Mouse (Mus musculus) liver, embryonic 13.5 days (tissue): ENCODE results near the gene Rap1b. TPM values are rescaled to one million over a fixed set of nuclear protein-coding genes. Genes with fewer than 3 reads are reported as not detected.

Source experiments
- ATAC-seq: fragments of 200-750 bp; cut with Nextera tagmentation; 2 replicates; pipeline ENCODE4 v1.8.0; 2017; ENCODE audit warnings: low read depth, mild to moderate bottlenecking, moderate number of reproducible peaks, moderate library complexity
- DNase-seq: peaks from one replicate; pipeline ENCODE4 v3.0.0; 2022
- H3K27ac ChIP-seq: fragments of 300-500 bp; sonication (generic); 2 replicates; pipeline ENCODE4 v1.5.1; 2015; ENCODE audit warnings: moderate library complexity, mild to moderate bottlenecking, inconsistent platforms
- H3K27me3 ChIP-seq: fragments of 300-500 bp; sonication (generic); 2 replicates; pipeline ENCODE4 v1.6.1; 2015; ENCODE audit warnings: mild to moderate bottlenecking, inconsistent platforms
- H3K36me3 ChIP-seq: fragments of 300-500 bp; sonication (generic); 2 replicates; pipeline ENCODE4 v1.6.1; 2015; ENCODE audit warnings: mild to moderate bottlenecking, inconsistent platforms
- H3K4me1 ChIP-seq: fragments of 300-500 bp; sonication (generic); replicated peaks from 2 replicates; pipeline ENCODE4 v1.6.1; 2015; ENCODE audit warnings: inconsistent platforms
- H3K4me2 ChIP-seq: fragments of 300-500 bp; sonication (generic); 2 replicates; pipeline ENCODE4 v1.6.1; 2015; ENCODE audit warnings: inconsistent platforms, mild to moderate bottlenecking, moderate library complexity
- H3K4me3 ChIP-seq: fragments of 300-500 bp; sonication (generic); replicated peaks from 2 replicates; pipeline ENCODE4 v1.5.1; 2015; ENCODE audit warnings: mild to moderate bottlenecking, inconsistent platforms
- H3K9ac ChIP-seq: fragments of 300-500 bp; sonication (generic); 2 replicates; pipeline ENCODE4 v1.6.1; 2015; ENCODE audit warnings: mild to moderate bottlenecking, inconsistent platforms
- H3K9me3 ChIP-seq: fragments of 300-500 bp; sonication (generic); replicated peaks from 2 replicates; pipeline ENCODE4 v1.6.1; 2016; ENCODE audit warnings: inconsistent platforms
- WGBS: fragments of 180-500 bp; shearing (Covaris S2); methylation state at CpG from one replicate; pipeline ENCODE4 v1.1.7; 2015; ENCODE audit not compliant: insufficient replicate concordance; 5-methylcytosine and 5-hydroxymethylcytosine counted together
- polyA plus RNA-seq: library from polyadenylated mRNA; unstranded; fragments of >200 nt; fragmentation: Nextera tagmentation; extraction: Ambion mirVana; gene quantifications from 2 replicates; pipeline ENCODE4 v1.2.1, GENCODE M21; 2015

Rap1b gene
- polyA plus RNA-seq, 1 experiment from 2014 or later, result 132 TPM

GRCm38 (mm10) chr10:117876400-117876799, 30.6 kb upstream of the Rap1b start:
- DNase-seq, result no peak
- H3K9ac ChIP-seq, result no peak overlapping the region
- H3K4me1 ChIP-seq, result peaks cover 6% of the 10 kb centered on the region
- H3K27me3 ChIP-seq, result no peaks in the 10 kb centered on the region
- 0 out of 2 replicates have a peak overlapping the region, but pooled peaks have one; percentile 9 for H3K27ac ChIP-seq
- WGBS, result 50% methylated on average over 18 of the region's 18 CpGs
- no peaks in the 10 kb centered on the region for H3K9me3 ChIP-seq
- H3K4me2 ChIP-seq, result 0 out of 2 replicates have a peak overlapping the region, but pooled peaks have one; percentile 14
- peak; percentile 68 for ATAC-seq
- no peaks in the 10 kb centered on the region for H3K36me3 ChIP-seq
- H3K4me3 ChIP-seq, result no peak overlapping the region

GRCm38 (mm10) chr10:117874936-117875335, 29.1 kb upstream of the Rap1b start:
- no peaks in the 10 kb centered on the region for H3K27me3 ChIP-seq
- H3K4me2 ChIP-seq, result no peak overlapping the region
- no peak overlapping the region for H3K9ac ChIP-seq
- 74% methylated on average over 10 of the region's 10 CpGs for WGBS
- no peak overlapping the region for H3K27ac ChIP-seq
- H3K4me1 ChIP-seq, result peaks cover 6% of the 10 kb centered on the region
- no peaks in the 10 kb centered on the region for H3K9me3 ChIP-seq
- H3K36me3 ChIP-seq, result no peaks in the 10 kb centered on the region
- no peak for ATAC-seq
- H3K4me3 ChIP-seq, result no peak overlapping the region
- no peak for DNase-seq

DNA sequence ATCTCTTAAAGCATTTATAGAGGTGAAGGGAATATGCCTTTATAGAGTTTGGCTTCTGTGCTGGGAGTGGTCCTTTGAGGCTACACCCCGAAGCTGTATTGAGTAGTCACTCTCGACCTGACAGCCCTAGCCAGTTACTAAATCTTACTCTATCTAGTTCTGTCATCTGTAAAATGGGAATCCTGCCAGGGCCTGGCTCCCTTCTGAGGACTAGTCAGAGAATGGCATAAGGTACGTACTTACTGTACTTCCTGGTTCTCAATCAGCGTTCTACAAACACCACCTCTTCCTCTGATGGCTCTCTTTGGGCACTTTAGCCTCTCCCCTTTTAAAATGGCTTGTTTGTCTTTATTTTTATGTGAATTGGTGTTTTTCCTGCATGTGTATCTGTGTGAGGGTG, 28.1 kb upstream of the Rap1b start:
- no peak overlapping the region for H3K27ac ChIP-seq

GRCm38 (mm10) chr10:117872468-117872867, 26.6 kb upstream of the Rap1b start:
- 48% methylated on average over 10 of the region's 10 CpGs for WGBS
- no peak for DNase-seq
- Histone ChIP-seq H3K4me2 (no peak overlapping the region), H3K27ac (no peak overlapping the region), H3K27me3 (no peaks in the 10 kb centered on the region), H3K36me3 (no peaks in the 10 kb centered on the region), H3K4me3 (no peak overlapping the region), H3K9ac (no peak overlapping the region), H3K9me3 (no peaks in the 10 kb centered on the region), H3K4me1 (peaks cover 6% of the 10 kb centered on the region)
- no peak for ATAC-seq

More for the DNA sequence above, 28.1 kb upstream of the Rap1b start:
- H3K9me3 ChIP-seq, result no peaks in the 10 kb centered on the region
- DNase-seq (no peak), ATAC-seq (no peak)
- no peak overlapping the region for H3K4me2 ChIP-seq
- no peaks in the 10 kb centered on the region for H3K27me3 ChIP-seq
- peaks cover 6% of the 10 kb centered on the region for H3K4me1 ChIP-seq
- no peak overlapping the region for H3K4me3 ChIP-seq
- 45% methylated on average over 4 of the region's 4 CpGs for WGBS
- H3K36me3 ChIP-seq, result no peaks in the 10 kb centered on the region
- no peak overlapping the region for H3K9ac ChIP-seq

DNA sequence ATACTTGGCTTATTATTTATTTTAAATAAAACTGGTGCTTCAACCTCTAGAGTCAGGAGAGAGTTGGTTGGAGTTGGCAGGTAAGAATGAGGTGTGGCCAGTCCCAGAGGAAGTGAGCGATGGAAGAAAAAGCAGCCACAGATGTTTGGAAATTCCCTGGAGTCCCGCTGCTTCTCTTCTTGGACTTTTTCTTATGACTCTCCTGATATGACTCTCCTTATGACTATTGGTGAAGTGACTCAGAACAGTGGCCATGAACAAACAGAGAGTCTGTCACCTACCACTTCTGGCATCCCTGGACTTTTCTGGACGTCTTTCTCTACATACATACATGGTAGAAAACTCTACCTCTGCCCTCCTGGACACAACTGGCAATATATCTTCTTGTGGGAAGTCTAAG, 21.5 kb upstream of the Rap1b start:
- Histone ChIP-seq H3K4me1 (no peaks in the 10 kb centered on the region), H3K9ac (no peak overlapping the region), H3K27ac (no peak overlapping the region), H3K4me3 (no peak overlapping the region), H3K36me3 (no peaks in the 10 kb centered on the region), H3K9me3 (no peaks in the 10 kb centered on the region), H3K4me2 (no peak overlapping the region), H3K27me3 (no peaks in the 10 kb centered on the region)
- 75% methylated on average over 3 of the region's 3 CpGs for WGBS
- DNase-seq (no peak), ATAC-seq (no peak)

GRCm38 (mm10) chr10:117866641-117867040, 20.8 kb upstream of the Rap1b start:
- H3K4me2 ChIP-seq, result no peak overlapping the region
- H3K9ac ChIP-seq, result no peak overlapping the region
- H3K36me3 ChIP-seq, result no peaks in the 10 kb centered on the region
- DNase-seq, result no peak
- no peaks in the 10 kb centered on the region for H3K9me3 ChIP-seq
- 54% methylated on average over 8 of the region's 8 CpGs for WGBS
- H3K4me1 ChIP-seq, result no peaks in the 10 kb centered on the region
- ATAC-seq, result no peak
- no peak overlapping the region for H3K4me3 ChIP-seq
- no peaks in the 10 kb centered on the region for H3K27me3 ChIP-seq
- no peak overlapping the region for H3K27ac ChIP-seq

GRCm38 (mm10) chr10:117864695-117865094, 18.9 kb upstream of the Rap1b start:
- no peak for ATAC-seq
- no peaks in the 10 kb centered on the region for H3K36me3 ChIP-seq
- DNase-seq, result no peak
- no peaks in the 10 kb centered on the region for H3K27me3 ChIP-seq
- no peak overlapping the region for H3K9ac ChIP-seq
- H3K4me3 ChIP-seq, result no peak overlapping the region
- H3K4me1 ChIP-seq, result peaks cover 9% of the 10 kb centered on the region
- no peaks in the 10 kb centered on the region for H3K9me3 ChIP-seq
- no peak overlapping the region for H3K4me2 ChIP-seq
- WGBS, result 39% methylated on average over 6 of the region's 6 CpGs
- no peak overlapping the region for H3K27ac ChIP-seq

GRCm38 (mm10) chr10:117864251-117864650, 18.4 kb upstream of the Rap1b start:
- no peak overlapping the region for H3K27ac ChIP-seq
- no peak overlapping the region for H3K4me2 ChIP-seq
- H3K36me3 ChIP-seq, result no peaks in the 10 kb centered on the region
- DNase-seq, result no peak
- H3K4me3 ChIP-seq, result no peak overlapping the region
- peaks cover 9% of the 10 kb centered on the region for H3K4me1 ChIP-seq
- 45% methylated on average over 4 of the region's 4 CpGs for WGBS
- no peak overlapping the region for H3K9ac ChIP-seq
- H3K27me3 ChIP-seq, result no peaks in the 10 kb centered on the region
- ATAC-seq, result no peak
- no peaks in the 10 kb centered on the region for H3K9me3 ChIP-seq

GRCm38 (mm10) chr10:117862014-117862580, 16.3 kb upstream of the Rap1b start:
- Histone ChIP-seq H3K9ac (no peak overlapping the region), H3K27me3 (no peaks in the 10 kb centered on the region), H3K9me3 (no peaks in the 10 kb centered on the region), H3K4me1 (peaks cover 9% of the 10 kb centered on the region), H3K27ac (no peak overlapping the region), H3K36me3 (no peaks in the 10 kb centered on the region), H3K4me2 (no peak overlapping the region), H3K4me3 (no peak overlapping the region)
- ATAC-seq (peak; percentile 36; the same call in 1 of the 2 replicates), DNase-seq (no peak)
- 74% methylated on average over 11 of the region's 11 CpGs for WGBS

- Histone ChIP-seq H3K4me2 (peak overlapping the region; percentile 49), H3K36me3 (no peaks in the 10 kb centered on the region)
- DNase-seq, result peak; percentile 24
These were observed 15.1 kb upstream of the Rap1b start for GRCm38 (mm10) chr10:117860958-117861357.

GRCm38 (mm10) chr10:117860361-117860760, 14.5 kb upstream of the Rap1b start:
- WGBS, result 50% methylated on average over 7 of the region's 7 CpGs
- no peak for ATAC-seq

More at GRCm38 (mm10) chr10:117860958-117861357, 15.1 kb upstream of the Rap1b start:
- peaks cover 16% of the 10 kb centered on the region for H3K4me1 ChIP-seq
- H3K9me3 ChIP-seq, result no peaks in the 10 kb centered on the region
- no peak overlapping the region for H3K9ac ChIP-seq
- H3K27ac ChIP-seq, result 0 out of 2 replicates have a peak overlapping the region, but pooled peaks have one; percentile 32
- H3K27me3 ChIP-seq, result no peaks in the 10 kb centered on the region
- 15% methylated on average over 16 of the region's 16 CpGs for WGBS
- ATAC-seq, result peak; percentile 53
- H3K4me3 ChIP-seq, result 0 out of 2 replicates have a peak overlapping the region, but pooled peaks have one; percentile 8

DNA sequence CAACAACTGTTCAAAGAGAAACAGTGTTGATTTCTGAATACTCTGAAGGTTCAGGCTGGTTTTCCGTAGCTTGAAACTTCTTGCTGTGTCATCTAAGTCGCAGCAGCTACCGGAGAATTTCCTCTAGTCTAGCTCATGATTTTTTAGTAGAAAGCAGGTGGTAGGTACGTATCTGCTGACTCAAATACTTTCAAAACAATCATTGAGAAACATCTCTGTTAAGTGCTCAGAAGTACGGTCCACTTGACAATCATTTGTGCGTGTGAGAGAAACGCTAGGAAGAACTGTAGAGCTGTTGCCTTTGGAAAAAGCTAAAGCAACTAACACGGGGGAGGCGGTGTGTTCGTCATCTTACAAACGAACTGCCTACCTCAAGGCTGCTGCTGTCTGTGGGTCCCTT, 14.0 kb upstream of the Rap1b start:
- peaks cover 21% of the 10 kb centered on the region for H3K4me1 ChIP-seq
- no peaks in the 10 kb centered on the region for H3K9me3 ChIP-seq
- H3K9ac ChIP-seq, result no peak overlapping the region
- no peak for ATAC-seq
- WGBS, result 63% methylated on average over 11 of the region's 11 CpGs
- DNase-seq, result no peak
- no peaks in the 10 kb centered on the region for H3K27me3 ChIP-seq
- no peaks in the 10 kb centered on the region for H3K36me3 ChIP-seq
- no peak overlapping the region for H3K4me2 ChIP-seq
- H3K27ac ChIP-seq, result no peak overlapping the region
- H3K4me3 ChIP-seq, result no peak overlapping the region

More at GRCm38 (mm10) chr10:117860361-117860760, 14.5 kb upstream of the Rap1b start:
- 0 out of 2 replicates have a peak overlapping the region, but pooled peaks have one; percentile 49 for H3K4me2 ChIP-seq
- DNase-seq, result no peak
- H3K4me1 ChIP-seq, result peaks cover 21% of the 10 kb centered on the region
- no peak overlapping the region for H3K9ac ChIP-seq
- H3K36me3 ChIP-seq, result no peaks in the 10 kb centered on the region
- peak overlapping the region; percentile 32; the same call in 1 of the 2 replicates for H3K27ac ChIP-seq
- H3K9me3 ChIP-seq, result no peaks in the 10 kb centered on the region
- no peaks in the 10 kb centered on the region for H3K27me3 ChIP-seq
- H3K4me3 ChIP-seq, result no peak overlapping the region
